Mouse (Mus musculus): ENCODE measurements around the gene Tdrd1. TPM values are rescaled to one million over a fixed set of nuclear protein-coding genes. Genes with fewer than 3 reads are reported as not detected.

Gene Tdrd1
- polyA plus RNA-seq, 1 experiment from 2014 or later, result 1.2 TPM

DNA sequence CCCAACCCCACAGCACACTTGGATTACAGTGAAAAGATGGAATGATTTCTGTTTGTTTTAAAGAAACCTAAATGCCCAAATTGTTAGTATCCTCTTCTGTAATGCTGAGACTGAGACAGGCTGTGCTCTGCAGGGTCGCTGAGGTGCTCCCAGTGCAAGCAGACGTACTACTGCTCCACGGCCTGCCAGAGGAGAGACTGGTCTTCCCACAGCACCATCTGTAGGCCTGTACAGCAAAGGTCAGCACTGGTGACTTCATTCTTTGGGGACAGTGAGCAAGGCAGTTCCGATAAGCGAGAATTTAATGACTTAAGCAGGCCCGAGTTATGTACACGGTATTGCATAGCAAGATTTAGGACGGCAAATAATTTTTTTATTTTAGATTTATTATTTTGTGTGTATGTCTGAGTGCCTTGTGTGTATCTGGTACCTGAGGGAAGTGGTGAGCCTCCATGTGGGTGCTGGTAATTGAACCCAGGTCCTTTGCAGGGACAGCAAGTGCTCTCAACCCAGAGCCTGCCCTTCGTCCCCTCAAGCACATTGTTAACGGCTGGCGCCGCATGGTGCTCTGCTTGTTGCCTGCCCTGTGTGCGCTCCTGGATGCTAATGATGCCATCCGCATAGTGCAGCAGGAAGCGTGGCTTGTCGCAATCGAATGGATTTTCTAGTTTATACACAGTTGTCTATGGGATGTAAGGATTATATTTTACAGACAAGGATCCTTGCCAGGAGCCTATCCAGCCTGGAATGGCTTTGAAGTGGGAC is 13.1 kb downstream of the Tdrd1 start:
- no peaks in the 10 kb centered on the region for H3K36me3 ChIP-seq (ENCODE audit: control insufficient read depth, insufficient read depth, low read length)
- H3K4me3 ChIP-seq (ENCODE audit: low read depth, low read length), result no peak overlapping the region
- no peak overlapping the region for H3K4me2 ChIP-seq
- 73% methylated on average over 17 of the region's 17 CpGs for WGBS (ENCODE audit: insufficient replicate concordance)
- H3K27ac ChIP-seq (ENCODE audit: low read depth, low read length), result no peak overlapping the region
- no peak for ATAC-seq (replicated peaks; ENCODE audit: insufficient number of reproducible peaks, low FRiP score, low TSS enrichment)
- H3K27me3 ChIP-seq (ENCODE audit: control insufficient read depth, insufficient read depth, low read length), result no peaks in the 10 kb centered on the region
- no peak overlapping the region for H3K9ac ChIP-seq (ENCODE audit: low read depth, low read length)
- H3K4me1 ChIP-seq (ENCODE audit: control insufficient read depth, insufficient read depth, low read length), result no peaks in the 10 kb centered on the region
- no peaks in the 10 kb centered on the region for H3K9me3 ChIP-seq (replicated peaks; ENCODE audit: control insufficient read depth, low read length)

DNA sequence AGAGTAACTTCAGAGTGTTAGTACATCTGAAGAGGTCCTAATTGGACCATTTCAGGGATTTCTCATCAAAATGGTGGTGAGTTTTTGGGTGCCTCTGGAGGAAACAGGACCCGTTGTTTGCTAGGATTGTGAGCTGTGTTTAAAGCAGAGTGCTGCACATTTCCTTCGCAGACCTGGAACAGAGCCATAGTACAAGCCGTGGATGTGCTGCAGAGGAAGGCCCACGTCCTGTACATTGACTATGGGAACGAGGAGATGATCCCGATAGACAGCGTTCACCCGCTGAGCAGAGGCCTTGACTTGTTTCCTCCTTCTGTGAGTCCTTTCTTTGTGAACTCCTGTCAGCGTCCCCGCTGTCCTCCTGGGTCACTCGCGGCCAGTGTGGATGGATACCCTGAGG is 17.0 kb downstream of the Tdrd1 start:
- H3K27ac ChIP-seq (ENCODE audit: low read depth, low read length), result no peak overlapping the region
- 85% methylated on average over 12 of the region's 12 CpGs for WGBS (ENCODE audit: insufficient replicate concordance)
- H3K9ac ChIP-seq (ENCODE audit: low read depth, low read length), result no peak overlapping the region
- ATAC-seq (replicated peaks; ENCODE audit: insufficient number of reproducible peaks, low FRiP score, low TSS enrichment), result no peak
- H3K27me3 ChIP-seq (ENCODE audit: control insufficient read depth, insufficient read depth, low read length), result no peaks in the 10 kb centered on the region
- no peak overlapping the region for H3K4me2 ChIP-seq
- H3K9me3 ChIP-seq (replicated peaks; ENCODE audit: control insufficient read depth, low read length), result no peaks in the 10 kb centered on the region
- H3K4me1 ChIP-seq (ENCODE audit: control insufficient read depth, insufficient read depth, low read length), result no peaks in the 10 kb centered on the region
- no peak overlapping the region for H3K4me3 ChIP-seq (ENCODE audit: low read depth, low read length)
- H3K36me3 ChIP-seq (ENCODE audit: control insufficient read depth, insufficient read depth, low read length), result no peaks in the 10 kb centered on the region

DNA sequence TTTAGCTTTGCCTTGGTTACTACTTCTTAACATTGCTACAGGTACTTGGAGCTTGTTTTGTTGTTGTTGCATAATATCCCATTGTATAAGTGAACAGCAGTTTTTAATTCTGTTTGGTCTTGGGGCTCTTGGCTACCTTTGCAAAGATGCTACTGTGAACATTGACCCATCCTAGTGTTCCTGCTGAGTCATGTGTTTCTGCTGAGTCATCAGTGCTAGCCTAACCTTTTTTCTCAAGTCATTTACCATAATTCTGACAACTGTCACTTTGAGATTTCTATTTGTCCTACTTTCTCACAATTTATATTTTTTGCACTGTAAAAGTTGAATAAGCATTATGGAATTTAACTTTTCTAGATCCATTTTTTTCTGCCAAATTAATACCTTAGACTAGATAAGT is 26.6 kb downstream of the Tdrd1 start:
- H3K4me1 ChIP-seq (ENCODE audit: control insufficient read depth, insufficient read depth, low read length), result peaks cover 7% of the 10 kb centered on the region
- H3K36me3 ChIP-seq (ENCODE audit: control insufficient read depth, insufficient read depth, low read length), result no peaks in the 10 kb centered on the region
- H3K4me3 ChIP-seq (ENCODE audit: low read depth, low read length), result no peak overlapping the region
- no peak overlapping the region for H3K9ac ChIP-seq (ENCODE audit: low read depth, low read length)
- H3K27me3 ChIP-seq (ENCODE audit: control insufficient read depth, insufficient read depth, low read length), result no peaks in the 10 kb centered on the region
- no peak overlapping the region for H3K27ac ChIP-seq (ENCODE audit: low read depth, low read length)
- ATAC-seq (replicated peaks; ENCODE audit: insufficient number of reproducible peaks, low FRiP score, low TSS enrichment), result no peak
- H3K9me3 ChIP-seq (replicated peaks; ENCODE audit: control insufficient read depth, low read length), result no peaks in the 10 kb centered on the region
- H3K4me2 ChIP-seq, result no peak overlapping the region

DNA sequence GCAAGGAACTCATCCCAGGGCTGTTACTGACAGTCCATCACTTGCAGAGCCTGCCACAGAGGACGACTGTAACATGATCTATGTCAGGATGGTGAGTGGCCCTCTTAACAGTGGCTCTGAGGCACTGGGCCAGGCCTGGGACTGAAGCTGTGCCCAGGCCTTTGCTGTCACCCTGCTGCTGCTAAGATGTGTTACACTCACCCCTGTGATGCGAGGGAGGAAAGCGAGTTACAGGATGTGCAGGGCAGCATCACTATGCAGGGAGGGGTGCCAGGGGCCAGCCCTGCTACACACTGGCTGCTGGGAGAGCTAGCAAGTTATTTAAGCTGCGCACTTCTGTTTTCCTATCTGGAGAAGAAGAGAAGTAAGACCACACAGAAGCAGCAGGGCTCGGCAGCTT is 30.4 kb downstream of the Tdrd1 start:
- Histone ChIP-seq H3K4me2 (no peak overlapping the region), H3K36me3 (ENCODE audit: control insufficient read depth, insufficient read depth, low read length) (no peaks in the 10 kb centered on the region), H3K9ac (ENCODE audit: low read depth, low read length) (no peak overlapping the region), H3K4me3 (ENCODE audit: low read depth, low read length) (no peak overlapping the region), H3K4me1 (ENCODE audit: control insufficient read depth, insufficient read depth, low read length) (peaks cover 7% of the 10 kb centered on the region), H3K27ac (ENCODE audit: low read depth, low read length) (peak overlapping the region; percentile 46; the same call in 1 of the 2 replicates), H3K27me3 (ENCODE audit: control insufficient read depth, insufficient read depth, low read length) (no peaks in the 10 kb centered on the region), H3K9me3 (replicated peaks; ENCODE audit: control insufficient read depth, low read length) (no peaks in the 10 kb centered on the region)
- ATAC-seq (replicated peaks; ENCODE audit: insufficient number of reproducible peaks, low FRiP score, low TSS enrichment), result no peak; the same call in 1 of the 2 replicates
- WGBS (ENCODE audit: insufficient replicate concordance), result 19% methylated on average over 5 of the region's 5 CpGs

DNA sequence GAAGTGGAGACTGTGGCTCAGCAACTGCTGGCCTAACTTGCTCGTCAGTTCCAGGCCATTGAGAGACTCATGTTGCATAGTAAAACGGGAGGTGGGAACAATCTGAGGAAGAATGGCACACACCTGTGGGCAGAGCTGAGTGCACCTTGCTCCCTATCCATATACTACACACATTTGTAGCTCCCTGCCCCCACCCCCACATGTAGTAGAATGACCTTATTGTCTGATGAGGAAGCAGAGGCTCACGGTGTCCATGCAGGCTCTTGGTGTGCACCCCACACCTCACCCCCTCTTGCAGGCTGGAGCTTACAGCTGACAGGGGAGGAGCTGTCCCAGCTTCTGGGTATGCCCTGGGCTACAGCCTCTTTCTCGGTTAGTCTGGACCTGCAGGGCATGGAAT is 41.7 kb downstream of the Tdrd1 start:
- ATAC-seq (replicated peaks; ENCODE audit: insufficient number of reproducible peaks, low FRiP score, low TSS enrichment), result no peak
- no peaks in the 10 kb centered on the region for H3K9me3 ChIP-seq (replicated peaks; ENCODE audit: control insufficient read depth, low read length)

DNA sequence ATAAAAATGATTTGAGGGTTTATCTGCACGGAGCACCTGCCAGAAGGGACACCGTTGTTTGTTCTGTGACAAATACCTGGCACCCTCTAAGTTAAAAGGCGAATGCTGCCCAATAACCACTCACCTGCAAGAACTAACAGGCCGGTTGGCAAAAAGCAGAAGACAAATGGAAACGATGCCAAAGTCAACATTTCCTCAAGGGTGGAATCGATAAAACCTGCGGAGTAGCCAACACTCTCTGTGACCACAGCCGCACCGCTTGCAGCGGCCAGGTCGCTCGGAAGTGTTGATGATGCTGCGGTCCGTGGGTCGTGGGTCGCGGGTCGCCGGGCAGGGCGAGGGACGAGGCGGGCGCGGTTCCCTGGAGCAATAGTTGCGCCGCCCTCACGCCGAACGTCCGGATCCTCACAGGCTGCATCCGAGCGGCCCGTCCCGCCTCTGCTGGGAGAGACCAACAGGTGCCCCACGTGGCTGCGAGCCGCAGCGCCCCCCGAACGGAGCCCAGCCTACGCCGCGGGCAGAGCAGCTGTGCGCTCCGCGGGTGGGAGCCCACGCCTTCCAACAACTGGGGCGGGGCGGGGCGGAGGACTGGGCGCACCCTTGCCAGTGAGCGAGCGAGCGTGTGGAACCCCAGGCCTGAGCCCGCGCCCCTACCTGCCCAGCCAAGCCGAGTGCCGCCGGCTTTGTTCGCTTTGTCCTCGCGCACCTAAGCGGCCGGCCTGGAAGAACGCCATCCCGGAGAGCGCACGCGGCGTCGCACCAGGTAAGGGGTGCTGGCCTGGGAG is 48.0 kb downstream of the Tdrd1 start, which contains the start of gene Vwa2:
Gene Vwa2 (plus strand): TSS at position 434 of the 785 bp plus-strand sequence.
- peak; percentile 35; the same call in 1 of the 2 replicates for ATAC-seq (replicated peaks; ENCODE audit: insufficient number of reproducible peaks, low FRiP score, low TSS enrichment)
- Histone ChIP-seq H3K4me3 (ENCODE audit: low read depth, low read length) (peak within 1 kb of the TSS; percentile 58), H3K36me3 (ENCODE audit: control insufficient read depth, insufficient read depth, low read length) (no peaks in the 10 kb centered on the region), H3K9me3 (replicated peaks; ENCODE audit: control insufficient read depth, low read length) (no peaks in the 10 kb centered on the region), H3K4me2 (peak within 1 kb of the TSS; percentile 98), H3K4me1 (ENCODE audit: control insufficient read depth, insufficient read depth, low read length) (peaks cover 10% of the 10 kb centered on the region), H3K9ac (ENCODE audit: low read depth, low read length) (0 out of 2 replicates have a peak within 1 kb of the TSS, but pooled peaks have one; percentile 43), H3K27ac (ENCODE audit: low read depth, low read length) (no peak within 1 kb of the TSS), H3K27me3 (ENCODE audit: control insufficient read depth, insufficient read depth, low read length) (peaks cover 57% of the 10 kb centered on the region)
- WGBS (ENCODE audit: insufficient replicate concordance), result 3% methylated on average over 70 of the region's 71 CpGs

More for the DNA sequence above, 41.7 kb downstream of the Tdrd1 start:
- Histone ChIP-seq H3K4me2 (no peak overlapping the region), H3K4me3 (ENCODE audit: low read depth, low read length) (no peak overlapping the region), H3K36me3 (ENCODE audit: control insufficient read depth, insufficient read depth, low read length) (no peaks in the 10 kb centered on the region), H3K27ac (ENCODE audit: low read depth, low read length) (no peak overlapping the region), H3K4me1 (ENCODE audit: control insufficient read depth, insufficient read depth, low read length) (no peaks in the 10 kb centered on the region), H3K9ac (ENCODE audit: low read depth, low read length) (no peak overlapping the region), H3K27me3 (ENCODE audit: control insufficient read depth, insufficient read depth, low read length) (peaks cover 10% of the 10 kb centered on the region)
- 65% methylated on average over 4 of the region's 4 CpGs for WGBS (ENCODE audit: insufficient replicate concordance)

DNA sequence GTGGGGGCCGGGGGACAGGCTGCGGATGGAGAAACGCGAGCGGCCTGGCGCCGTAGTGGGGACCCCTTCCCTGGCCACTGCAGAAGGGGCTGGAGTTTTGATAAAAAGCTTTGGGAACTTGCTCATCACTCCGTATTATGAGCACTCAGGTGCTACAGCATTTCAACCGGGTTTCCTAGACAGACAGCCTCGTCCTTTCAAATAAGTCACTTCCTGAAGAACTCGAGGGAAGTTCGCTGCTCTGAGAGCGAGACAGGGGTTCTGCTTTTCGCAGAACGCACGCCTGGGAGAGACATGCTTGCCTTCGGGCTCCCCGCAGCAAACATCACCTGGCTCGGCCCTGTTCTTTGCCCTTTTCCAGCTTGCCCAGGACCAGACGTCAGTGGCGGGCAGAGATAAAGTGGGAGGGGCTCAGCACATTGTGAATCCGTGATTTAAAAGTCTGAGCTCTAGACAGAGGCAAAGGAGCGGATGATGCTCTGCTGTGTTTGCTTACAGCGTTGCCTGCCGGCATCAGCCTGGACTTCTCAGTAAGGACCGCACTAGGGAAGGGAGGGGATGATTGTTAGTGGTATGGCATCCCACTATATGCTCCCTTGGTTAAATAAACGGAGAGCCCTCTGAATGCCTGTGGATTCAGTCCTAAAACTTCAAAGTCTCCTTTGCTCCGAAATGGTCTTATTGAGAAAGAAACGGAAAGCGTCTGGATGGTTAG is 48.7 kb downstream of the Tdrd1 start:
- peak overlapping the region; percentile 58 for H3K4me3 ChIP-seq (ENCODE audit: low read depth, low read length)
- no peaks in the 10 kb centered on the region for H3K36me3 ChIP-seq (ENCODE audit: control insufficient read depth, insufficient read depth, low read length)
- H3K4me2 ChIP-seq, result peak overlapping the region; percentile 98
- 9% methylated on average over 30 of the region's 30 CpGs for WGBS (ENCODE audit: insufficient replicate concordance)
- ATAC-seq (replicated peaks; ENCODE audit: insufficient number of reproducible peaks, low FRiP score, low TSS enrichment), result no peak
- H3K9ac ChIP-seq (ENCODE audit: low read depth, low read length), result 0 out of 2 replicates have a peak overlapping the region, but pooled peaks have one; percentile 43
- H3K27ac ChIP-seq (ENCODE audit: low read depth, low read length), result no peak overlapping the region
- H3K4me1 ChIP-seq (ENCODE audit: control insufficient read depth, insufficient read depth, low read length), result peaks cover 10% of the 10 kb centered on the region
- no peaks in the 10 kb centered on the region for H3K9me3 ChIP-seq (replicated peaks; ENCODE audit: control insufficient read depth, low read length)
- peaks cover 57% of the 10 kb centered on the region for H3K27me3 ChIP-seq (ENCODE audit: control insufficient read depth, insufficient read depth, low read length)

DNA sequence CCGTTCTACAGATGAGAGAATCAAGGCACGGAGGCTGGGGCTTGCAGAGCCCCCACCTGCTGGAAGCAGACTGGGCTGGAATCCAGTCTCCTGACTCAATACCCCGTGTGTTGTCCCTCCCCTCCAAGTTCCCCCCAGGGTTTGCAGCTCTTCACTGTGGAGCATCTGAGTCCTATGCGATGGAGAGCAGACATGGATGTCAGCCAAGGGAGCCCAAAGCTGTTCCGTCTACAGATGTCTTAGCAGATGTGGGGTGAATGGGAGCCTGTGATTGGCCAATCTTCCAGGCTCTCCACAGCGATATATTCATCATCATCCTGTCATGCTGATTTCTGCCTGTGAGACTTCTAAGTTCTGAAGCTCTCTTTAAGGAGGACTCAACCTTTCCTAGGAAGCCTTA is 51.4 kb downstream of the Tdrd1 start:
- H3K27ac ChIP-seq (ENCODE audit: low read depth, low read length), result no peak overlapping the region
- H3K4me1 ChIP-seq (ENCODE audit: control insufficient read depth, insufficient read depth, low read length), result peaks cover 12% of the 10 kb centered on the region
- no peak overlapping the region for H3K4me3 ChIP-seq (ENCODE audit: low read depth, low read length)
- H3K36me3 ChIP-seq (ENCODE audit: control insufficient read depth, insufficient read depth, low read length), result no peaks in the 10 kb centered on the region
- H3K27me3 ChIP-seq (ENCODE audit: control insufficient read depth, insufficient read depth, low read length), result peaks cover 50% of the 10 kb centered on the region
- no peaks in the 10 kb centered on the region for H3K9me3 ChIP-seq (replicated peaks; ENCODE audit: control insufficient read depth, low read length)
- ATAC-seq (replicated peaks; ENCODE audit: insufficient number of reproducible peaks, low FRiP score, low TSS enrichment), result no peak
- WGBS (ENCODE audit: insufficient replicate concordance), result 60% methylated on average over 6 of the region's 6 CpGs
- H3K9ac ChIP-seq (ENCODE audit: low read depth, low read length), result no peak overlapping the region
- H3K4me2 ChIP-seq, result no peak overlapping the region
